Mouse (Mus musculus) ES-Bruce4 (cell line): ENCODE results near the gene Gm2174. TPM values are rescaled to one million over a fixed set of nuclear protein-coding genes. Genes with fewer than 3 reads are reported as not detected.

Experiments
- H3K27ac ChIP-seq: 2 replicates; pipeline ENCODE4 v1.5.1; 2012; ENCODE audit warnings: low read length, inconsistent platforms; ENCODE audit not compliant: insufficient read depth
- H3K27me3 ChIP-seq: 2 replicates; pipeline ENCODE4 v1.6.1; 2012; ENCODE audit warnings: mild to moderate bottlenecking, low read length, inconsistent platforms; ENCODE audit not compliant: control insufficient read depth, poor library complexity, insufficient read depth, severe bottlenecking
- H3K36me3 ChIP-seq: 2 replicates; pipeline ENCODE4 v1.6.1; 2012; ENCODE audit warnings: inconsistent platforms, mild to moderate bottlenecking, low read length, moderate library complexity; ENCODE audit not compliant: control insufficient read depth, poor library complexity, insufficient read depth, severe bottlenecking
- H3K4me1 ChIP-seq: one replicate; pipeline ENCODE4 v1.8.1; 2011; ENCODE audit warnings: low read length; ENCODE audit not compliant: control insufficient read depth, insufficient read depth
- H3K4me3 ChIP-seq: 2 replicates; pipeline ENCODE4 v1.5.1; 2011; ENCODE audit warnings: low read depth, mild to moderate bottlenecking, low read length
- H3K9ac ChIP-seq: 2 replicates; pipeline ENCODE4 v1.6.1; 2012; ENCODE audit warnings: low read depth, mild to moderate bottlenecking, inconsistent platforms; ENCODE audit not compliant: poor library complexity, severe bottlenecking
- H3K9me3 ChIP-seq: replicated peaks from 2 replicates; pipeline ENCODE4 v1.6.1; 2012; ENCODE audit warnings: mild to moderate bottlenecking, low read length, inconsistent platforms; ENCODE audit not compliant: control insufficient read depth, poor library complexity, insufficient read depth, severe bottlenecking
- CTCF ChIP-seq: IDR thresholded peaks from one replicate; pipeline ENCODE4 v1.8.1; 2011; ENCODE audit warnings: low read depth, low read length
- EP300 ChIP-seq: IDR thresholded peaks from 2 replicates; pipeline ENCODE4 v1.6.1; 2011; ENCODE audit warnings: low read depth, low read length; ENCODE audit not compliant: insufficient read depth
- POLR2A ChIP-seq: IDR thresholded peaks from one replicate; pipeline ENCODE4 v1.8.1; 2011; ENCODE audit warnings: low read length; ENCODE audit not compliant: insufficient read depth
- polyA plus RNA-seq: library from polyadenylated mRNA; stranded (reverse); fragments of >200 nt; gene quantifications from 2 replicates; pipeline ENCODE4 v1.2.4, GENCODE M21; 2011; ENCODE audit warnings: low read depth; ENCODE audit not compliant: missing spikeins, insufficient read depth, insufficient read length

Gene Gm2174
- polyA plus RNA-seq, 1 experiment = not detected

- peaks cover 2% of the 10 kb centered on the region for H3K4me1 ChIP-seq
- no peak overlapping the region for H3K9ac ChIP-seq
- no peaks in the 10 kb centered on the region for H3K27me3 ChIP-seq
- H3K27ac ChIP-seq = no peak overlapping the region
- H3K36me3 ChIP-seq = no peaks in the 10 kb centered on the region
- no peak for TF ChIP-seq POLR2A
- TF ChIP-seq EP300 = no peak
- TF ChIP-seq CTCF = no peak
- H3K9me3 ChIP-seq = no peaks in the 10 kb centered on the region
- H3K4me3 ChIP-seq = no peak overlapping the region
Observed at GRCm38 (mm10) chrX:56462020-56462933, 14.5 kb downstream of the Gm2174 start.

GRCm38 (mm10) chrX:56464906-56465305, 17.1 kb downstream of the Gm2174 start:
- no peak overlapping the region for H3K9ac ChIP-seq
- no peaks in the 10 kb centered on the region for H3K9me3 ChIP-seq
- H3K27me3 ChIP-seq = no peaks in the 10 kb centered on the region
- H3K4me1 ChIP-seq = peaks cover 5% of the 10 kb centered on the region
- no peak overlapping the region for H3K4me3 ChIP-seq
- no peaks in the 10 kb centered on the region for H3K36me3 ChIP-seq
- no peak overlapping the region for H3K27ac ChIP-seq
- TF ChIP-seq CTCF = no peak
- TF ChIP-seq EP300 = no peak
- no peak for TF ChIP-seq POLR2A

- no peak overlapping the region for H3K4me3 ChIP-seq
- H3K4me1 ChIP-seq = peaks cover 5% of the 10 kb centered on the region
- TF ChIP-seq EP300 (no peak), POLR2A (no peak), CTCF (no peak)
- no peaks in the 10 kb centered on the region for H3K27me3 ChIP-seq
- no peak overlapping the region for H3K9ac ChIP-seq
- no peaks in the 10 kb centered on the region for H3K9me3 ChIP-seq
- no peak overlapping the region for H3K27ac ChIP-seq
- H3K36me3 ChIP-seq = no peaks in the 10 kb centered on the region
Observed at GRCm38 (mm10) chrX:56467688-56468087, 19.9 kb downstream of the Gm2174 start.

GRCm38 (mm10) chrX:56468422-56468821, 20.7 kb downstream of the Gm2174 start:
- no peak for TF ChIP-seq POLR2A
- TF ChIP-seq EP300 = no peak
- Histone ChIP-seq H3K9me3 (no peaks in the 10 kb centered on the region), H3K4me3 (no peak overlapping the region), H3K36me3 (no peaks in the 10 kb centered on the region), H3K9ac (no peak overlapping the region), H3K4me1 (peaks cover 5% of the 10 kb centered on the region), H3K27ac (no peak overlapping the region), H3K27me3 (no peaks in the 10 kb centered on the region)

- H3K4me3 ChIP-seq = no peak overlapping the region
- TF ChIP-seq EP300 = no peak
- no peak for TF ChIP-seq CTCF
- no peak for TF ChIP-seq POLR2A
- no peaks in the 10 kb centered on the region for H3K27me3 ChIP-seq
- H3K9ac ChIP-seq = no peak overlapping the region
- H3K4me1 ChIP-seq = no peaks in the 10 kb centered on the region
- no peaks in the 10 kb centered on the region for H3K36me3 ChIP-seq
- no peaks in the 10 kb centered on the region for H3K9me3 ChIP-seq
- H3K27ac ChIP-seq = no peak overlapping the region
Observed at GRCm38 (mm10) chrX:56474035-56474434, 26.3 kb downstream of the Gm2174 start.

- Histone ChIP-seq H3K4me3 (no peak overlapping the region), H3K27me3 (no peaks in the 10 kb centered on the region), H3K27ac (no peak overlapping the region), H3K9me3 (no peaks in the 10 kb centered on the region), H3K36me3 (no peaks in the 10 kb centered on the region), H3K4me1 (no peaks in the 10 kb centered on the region), H3K9ac (no peak overlapping the region)
- no peak for TF ChIP-seq POLR2A
- TF ChIP-seq EP300 = no peak
- TF ChIP-seq CTCF = no peak
Observed at GRCm38 (mm10) chrX:56477553-56477952, 29.8 kb downstream of the Gm2174 start.
